Mouse (Mus musculus) liver, embryonic 13.5 days (tissue): ENCODE data around the gene Tmcc3. TPM values are rescaled to one million over a fixed set of nuclear protein-coding genes. Genes with fewer than 3 reads are reported as not detected.

ENCODE experiments used
- ATAC-seq: fragments of 200-750 bp; cut with Nextera tagmentation; 2 replicates; pipeline ENCODE4 v1.8.0; 2017; ENCODE audit warnings: low read depth, mild to moderate bottlenecking, moderate number of reproducible peaks, moderate library complexity
- DNase-seq: peaks from one replicate; pipeline ENCODE4 v3.0.0; 2022
- H3K27ac ChIP-seq: fragments of 300-500 bp; sonication (generic); 2 replicates; pipeline ENCODE4 v1.5.1; 2015; ENCODE audit warnings: moderate library complexity, mild to moderate bottlenecking, inconsistent platforms
- H3K27me3 ChIP-seq: fragments of 300-500 bp; sonication (generic); 2 replicates; pipeline ENCODE4 v1.6.1; 2015; ENCODE audit warnings: mild to moderate bottlenecking, inconsistent platforms
- H3K36me3 ChIP-seq: fragments of 300-500 bp; sonication (generic); 2 replicates; pipeline ENCODE4 v1.6.1; 2015; ENCODE audit warnings: mild to moderate bottlenecking, inconsistent platforms
- H3K4me1 ChIP-seq: fragments of 300-500 bp; sonication (generic); replicated peaks from 2 replicates; pipeline ENCODE4 v1.6.1; 2015; ENCODE audit warnings: inconsistent platforms
- H3K4me2 ChIP-seq: fragments of 300-500 bp; sonication (generic); 2 replicates; pipeline ENCODE4 v1.6.1; 2015; ENCODE audit warnings: inconsistent platforms, mild to moderate bottlenecking, moderate library complexity
- H3K4me3 ChIP-seq: fragments of 300-500 bp; sonication (generic); replicated peaks from 2 replicates; pipeline ENCODE4 v1.5.1; 2015; ENCODE audit warnings: mild to moderate bottlenecking, inconsistent platforms
- H3K9ac ChIP-seq: fragments of 300-500 bp; sonication (generic); 2 replicates; pipeline ENCODE4 v1.6.1; 2015; ENCODE audit warnings: mild to moderate bottlenecking, inconsistent platforms
- H3K9me3 ChIP-seq: fragments of 300-500 bp; sonication (generic); replicated peaks from 2 replicates; pipeline ENCODE4 v1.6.1; 2016; ENCODE audit warnings: inconsistent platforms
- WGBS: fragments of 180-500 bp; shearing (Covaris S2); methylation state at CpG from one replicate; pipeline ENCODE4 v1.1.7; 2015; ENCODE audit not compliant: insufficient replicate concordance; 5-methylcytosine and 5-hydroxymethylcytosine counted together
- polyA plus RNA-seq: library from polyadenylated mRNA; unstranded; fragments of >200 nt; fragmentation: Nextera tagmentation; extraction: Ambion mirVana; gene quantifications from 2 replicates; pipeline ENCODE4 v1.2.1, GENCODE M21; 2015

Tmcc3 gene
- polyA plus RNA-seq, 1 experiment from 2014 or later: 2.6 TPM

- Histone ChIP-seq H3K4me2 (no peak overlapping the region), H3K9ac (no peak overlapping the region), H3K27ac (no peak overlapping the region), H3K9me3 (no peaks in the 10 kb centered on the region), H3K4me1 (no peaks in the 10 kb centered on the region), H3K36me3 (no peaks in the 10 kb centered on the region), H3K27me3 (no peaks in the 10 kb centered on the region), H3K4me3 (no peak overlapping the region)
- DNase-seq: no peak
- no peak for ATAC-seq
- WGBS: 68% methylated on average over 3 of the region's 3 CpGs
Observed at GRCm38 (mm10) chr10:94461378-94461777, 149.6 kb downstream of the Tmcc3 start.

GRCm38 (mm10) chr10:94461871-94462270, 150.1 kb downstream of the Tmcc3 start:
- no peaks in the 10 kb centered on the region for H3K4me1 ChIP-seq
- no peak overlapping the region for H3K4me3 ChIP-seq
- no peak for ATAC-seq
- no peak overlapping the region for H3K4me2 ChIP-seq
- no peak for DNase-seq
- H3K36me3 ChIP-seq: no peaks in the 10 kb centered on the region
- H3K27me3 ChIP-seq: no peaks in the 10 kb centered on the region
- H3K27ac ChIP-seq: no peak overlapping the region
- H3K9ac ChIP-seq: no peak overlapping the region
- no peaks in the 10 kb centered on the region for H3K9me3 ChIP-seq
- WGBS: 64% methylated on average over 8 of the region's 8 CpGs

- H3K4me3 ChIP-seq: no peak overlapping the region
- H3K4me2 ChIP-seq: no peak overlapping the region
- WGBS: 61% methylated on average over 15 of the region's 15 CpGs
- no peaks in the 10 kb centered on the region for H3K4me1 ChIP-seq
- H3K9ac ChIP-seq: no peak overlapping the region
- H3K36me3 ChIP-seq: no peaks in the 10 kb centered on the region
- no peak overlapping the region for H3K27ac ChIP-seq
- H3K27me3 ChIP-seq: no peaks in the 10 kb centered on the region
- DNase-seq (no peak), ATAC-seq (no peak)
- no peaks in the 10 kb centered on the region for H3K9me3 ChIP-seq
Observed at GRCm38 (mm10) chr10:94462386-94463064, 150.8 kb downstream of the Tmcc3 start.

GRCm38 (mm10) chr10:94463410-94463809, 151.7 kb downstream of the Tmcc3 start:
- DNase-seq: no peak
- Histone ChIP-seq H3K4me1 (no peaks in the 10 kb centered on the region), H3K4me2 (no peak overlapping the region), H3K27me3 (no peaks in the 10 kb centered on the region), H3K4me3 (no peak overlapping the region), H3K36me3 (no peaks in the 10 kb centered on the region), H3K9me3 (no peaks in the 10 kb centered on the region), H3K27ac (no peak overlapping the region), H3K9ac (no peak overlapping the region)
- ATAC-seq: no peak
- WGBS: 68% methylated on average over 2 of the region's 2 CpGs

- 62% methylated on average over 6 of the region's 6 CpGs for WGBS
- H3K27me3 ChIP-seq: no peaks in the 10 kb centered on the region
- no peak overlapping the region for H3K4me2 ChIP-seq
- ATAC-seq: no peak
- DNase-seq: no peak
- H3K9me3 ChIP-seq: no peaks in the 10 kb centered on the region
- H3K9ac ChIP-seq: no peak overlapping the region
- no peaks in the 10 kb centered on the region for H3K4me1 ChIP-seq
- H3K4me3 ChIP-seq: no peak overlapping the region
- H3K27ac ChIP-seq: no peak overlapping the region
- no peaks in the 10 kb centered on the region for H3K36me3 ChIP-seq
Observed at GRCm38 (mm10) chr10:94465646-94466045, 153.9 kb downstream of the Tmcc3 start.

- H3K27ac ChIP-seq: no peak overlapping the region
- 61% methylated on average over 7 of the region's 7 CpGs for WGBS
- DNase-seq: no peak
- no peaks in the 10 kb centered on the region for H3K27me3 ChIP-seq
- ATAC-seq: no peak
- no peaks in the 10 kb centered on the region for H3K4me1 ChIP-seq
- no peaks in the 10 kb centered on the region for H3K9me3 ChIP-seq
- H3K9ac ChIP-seq: no peak overlapping the region
- H3K4me2 ChIP-seq: no peak overlapping the region
- no peaks in the 10 kb centered on the region for H3K36me3 ChIP-seq
- no peak overlapping the region for H3K4me3 ChIP-seq
Observed at GRCm38 (mm10) chr10:94466313-94466712, 154.6 kb downstream of the Tmcc3 start.

- WGBS: 44% methylated on average over 8 of the region's 8 CpGs
- no peak for ATAC-seq
- no peaks in the 10 kb centered on the region for H3K27me3 ChIP-seq
- no peak overlapping the region for H3K27ac ChIP-seq
- H3K4me2 ChIP-seq: no peak overlapping the region
- no peak for DNase-seq
- H3K4me3 ChIP-seq: no peak overlapping the region
- H3K9ac ChIP-seq: no peak overlapping the region
- H3K4me1 ChIP-seq: no peaks in the 10 kb centered on the region
- H3K36me3 ChIP-seq: no peaks in the 10 kb centered on the region
- H3K9me3 ChIP-seq: no peaks in the 10 kb centered on the region
Observed at GRCm38 (mm10) chr10:94471487-94471886, 159.7 kb downstream of the Tmcc3 start.

- Histone ChIP-seq H3K36me3 (no peaks in the 10 kb centered on the region), H3K4me1 (no peaks in the 10 kb centered on the region), H3K9me3 (no peaks in the 10 kb centered on the region), H3K4me2 (no peak overlapping the region), H3K27ac (no peak overlapping the region), H3K27me3 (no peaks in the 10 kb centered on the region), H3K9ac (no peak overlapping the region), H3K4me3 (no peak overlapping the region)
- no peak for ATAC-seq
- DNase-seq: no peak
- WGBS: 80% methylated on average over 5 of the region's 5 CpGs
Observed at GRCm38 (mm10) chr10:94473501-94473900, 161.8 kb downstream of the Tmcc3 start.

GRCm38 (mm10) chr10:94474185-94474584, 162.4 kb downstream of the Tmcc3 start:
- no peak for DNase-seq
- WGBS: 60% methylated on average over 5 of the region's 5 CpGs
- Histone ChIP-seq H3K9ac (no peak overlapping the region), H3K36me3 (no peaks in the 10 kb centered on the region), H3K27ac (no peak overlapping the region), H3K4me2 (no peak overlapping the region), H3K4me3 (no peak overlapping the region), H3K9me3 (no peaks in the 10 kb centered on the region), H3K27me3 (no peaks in the 10 kb centered on the region), H3K4me1 (no peaks in the 10 kb centered on the region)
- ATAC-seq: no peak

GRCm38 (mm10) chr10:94477366-94478225, 165.8 kb downstream of the Tmcc3 start:
- DNase-seq: no peak
- WGBS: 79% methylated on average over 13 of the region's 13 CpGs

GRCm38 (mm10) chr10:94479646-94480045, 167.9 kb downstream of the Tmcc3 start:
- no peak for DNase-seq
- no peak overlapping the region for H3K4me3 ChIP-seq
- no peak overlapping the region for H3K9ac ChIP-seq
- no peak for ATAC-seq
- H3K27ac ChIP-seq: no peak overlapping the region
- no peak overlapping the region for H3K4me2 ChIP-seq
- no peaks in the 10 kb centered on the region for H3K4me1 ChIP-seq
- H3K27me3 ChIP-seq: no peaks in the 10 kb centered on the region
- H3K36me3 ChIP-seq: no peaks in the 10 kb centered on the region
- WGBS: 69% methylated on average over 13 of the region's 13 CpGs
- H3K9me3 ChIP-seq: peaks cover 14% of the 10 kb centered on the region

More at GRCm38 (mm10) chr10:94477366-94478225, 165.8 kb downstream of the Tmcc3 start:
- no peaks in the 10 kb centered on the region for H3K36me3 ChIP-seq
- H3K27me3 ChIP-seq: no peaks in the 10 kb centered on the region
- no peak overlapping the region for H3K9ac ChIP-seq
- no peak overlapping the region for H3K27ac ChIP-seq
- H3K4me1 ChIP-seq: no peaks in the 10 kb centered on the region
- H3K4me3 ChIP-seq: no peak overlapping the region
- ATAC-seq: no peak
- no peak overlapping the region for H3K4me2 ChIP-seq
- H3K9me3 ChIP-seq: peaks cover 12% of the 10 kb centered on the region
